Mouse (Mus musculus) neural tube, embryonic 11.5 days (tissue): ENCODE data around the gene Pigm. TPM values are rescaled to one million over a fixed set of nuclear protein-coding genes. Genes with fewer than 3 reads are reported as not detected.

ENCODE experiments used
- ATAC-seq: fragments of 200-750 bp; cut with Nextera tagmentation; 2 replicates; pipeline ENCODE4 v1.8.0; 2017; ENCODE audit warnings: moderate number of reproducible peaks, mild to moderate bottlenecking, moderate TSS enrichment, moderate library complexity; ENCODE audit not compliant: insufficient read depth, low FRiP score, low TSS enrichment
- DNase-seq: peaks from one replicate; pipeline ENCODE4 v3.0.0-alpha.2; 2015; ENCODE audit warnings: low spot score
- H3K27ac ChIP-seq: fragments of 300-500 bp; sonication (generic); 2 replicates; pipeline ENCODE4 v1.5.1; 2014; ENCODE audit warnings: low read depth, mild to moderate bottlenecking, low read length
- H3K27me3 ChIP-seq: fragments of 300-500 bp; sonication (generic); 2 replicates; pipeline ENCODE4 v1.6.1; 2014; ENCODE audit warnings: mild to moderate bottlenecking, low read length, mixed read lengths; ENCODE audit not compliant: control insufficient read depth, insufficient read depth
- H3K36me3 ChIP-seq: fragments of 300-500 bp; sonication (generic); 2 replicates; pipeline ENCODE4 v1.6.1; 2014; ENCODE audit warnings: mild to moderate bottlenecking, low read length, moderate library complexity, mixed read lengths; ENCODE audit not compliant: control insufficient read depth, insufficient read depth
- H3K4me1 ChIP-seq: fragments of 300-500 bp; sonication (generic); 2 replicates; pipeline ENCODE4 v1.6.1; 2014; ENCODE audit warnings: low read length, mixed read lengths; ENCODE audit not compliant: control insufficient read depth, insufficient read depth
- H3K4me2 ChIP-seq: fragments of 300-500 bp; sonication (generic); 2 replicates; pipeline ENCODE4 v1.6.1; 2014; ENCODE audit warnings: low read depth, mild to moderate bottlenecking, moderate library complexity
- H3K4me3 ChIP-seq: fragments of 300-500 bp; sonication (generic); 2 replicates; pipeline ENCODE4 v1.5.1; 2014; ENCODE audit warnings: low read depth, low read length
- H3K9ac ChIP-seq: fragments of 300-500 bp; sonication (generic); 2 replicates; pipeline ENCODE4 v1.6.1; 2014; ENCODE audit warnings: mild to moderate bottlenecking, low read length
- H3K9me3 ChIP-seq: fragments of 300-500 bp; sonication (generic); 2 replicates; pipeline ENCODE4 v1.6.1; 2016; ENCODE audit warnings: low read length; ENCODE audit not compliant: control insufficient read depth
- WGBS: fragments of 180-500 bp; shearing (Covaris S2); extraction: QIAGEN DNeasy Blood & Tissue Kit; methylation state at CpG from one replicate; pipeline ENCODE4 v1.1.7; 2014; 5-methylcytosine and 5-hydroxymethylcytosine counted together
- polyA plus RNA-seq: library from polyadenylated mRNA; unstranded; fragments of >200 nt; fragmentation: Nextera tagmentation; extraction: Ambion mirVana; gene quantifications from 2 replicates; pipeline ENCODE4 v1.2.1, GENCODE M21; 2014

Gene Pigm
- polyA plus RNA-seq, 1 experiment from 2014 or later, result 14.2 TPM

DNA sequence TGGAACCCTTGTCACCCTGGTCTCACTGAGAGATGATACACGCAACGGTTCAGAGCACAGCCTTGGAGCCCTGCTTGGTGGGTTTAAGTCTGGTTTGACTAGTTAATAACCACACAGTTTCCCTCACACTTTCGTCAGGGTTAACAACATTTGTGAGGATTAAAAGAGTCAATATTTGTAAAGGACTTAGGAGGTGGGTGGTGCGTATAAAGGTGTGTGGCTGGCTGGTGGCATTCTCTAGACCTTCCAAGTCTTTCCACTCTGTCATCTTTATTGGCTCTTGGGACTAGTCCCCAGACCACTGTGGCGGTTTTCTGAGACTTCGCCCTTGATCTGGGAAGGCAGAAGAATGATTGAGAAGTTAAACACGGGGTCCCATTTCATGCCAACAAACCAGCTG is 31.5 kb upstream of the Pigm start:
- Histone ChIP-seq H3K9me3 (no peaks in the 10 kb centered on the region), H3K4me2 (no peak overlapping the region), H3K4me1 (peaks cover 7% of the 10 kb centered on the region; the same call in 1 of the 2 replicates), H3K9ac (no peak overlapping the region), H3K27ac (no peak overlapping the region), H3K36me3 (no peaks in the 10 kb centered on the region), H3K4me3 (no peak overlapping the region), H3K27me3 (peaks cover 4% of the 10 kb centered on the region; the same call in 1 of the 2 replicates)
- DNase-seq (no peak), ATAC-seq (no peak)
- 91% methylated on average over 7 of the region's 7 CpGs for WGBS

- no peaks in the 10 kb centered on the region for H3K36me3 ChIP-seq
- no peak overlapping the region for H3K9ac ChIP-seq
- no peak overlapping the region for H3K4me3 ChIP-seq
- H3K27me3 ChIP-seq, result peaks cover 1% of the 10 kb centered on the region; the same call in 1 of the 2 replicates
- H3K9me3 ChIP-seq, result no peaks in the 10 kb centered on the region
- 88% methylated on average over 10 of the region's 10 CpGs for WGBS
- DNase-seq, result no peak
- H3K4me1 ChIP-seq, result peaks cover 21% of the 10 kb centered on the region
- H3K27ac ChIP-seq, result no peak overlapping the region
- ATAC-seq, result no peak
- no peak overlapping the region for H3K4me2 ChIP-seq
Observed at GRCm38 (mm10) chr1:172346707-172347106, 29.6 kb upstream of the Pigm start.

- H3K9ac ChIP-seq, result no peak overlapping the region
- WGBS, result 88% methylated on average over 12 of the region's 12 CpGs
- H3K9me3 ChIP-seq, result no peaks in the 10 kb centered on the region
- no peaks in the 10 kb centered on the region for H3K36me3 ChIP-seq
- ATAC-seq (no peak), DNase-seq (no peak)
- no peak overlapping the region for H3K4me3 ChIP-seq
- peaks cover 22% of the 10 kb centered on the region for H3K4me1 ChIP-seq
- H3K27me3 ChIP-seq, result no peaks in the 10 kb centered on the region
- H3K27ac ChIP-seq, result no peak overlapping the region
- H3K4me2 ChIP-seq, result no peak overlapping the region
Observed at GRCm38 (mm10) chr1:172347382-172347781, 29.0 kb upstream of the Pigm start.

DNA sequence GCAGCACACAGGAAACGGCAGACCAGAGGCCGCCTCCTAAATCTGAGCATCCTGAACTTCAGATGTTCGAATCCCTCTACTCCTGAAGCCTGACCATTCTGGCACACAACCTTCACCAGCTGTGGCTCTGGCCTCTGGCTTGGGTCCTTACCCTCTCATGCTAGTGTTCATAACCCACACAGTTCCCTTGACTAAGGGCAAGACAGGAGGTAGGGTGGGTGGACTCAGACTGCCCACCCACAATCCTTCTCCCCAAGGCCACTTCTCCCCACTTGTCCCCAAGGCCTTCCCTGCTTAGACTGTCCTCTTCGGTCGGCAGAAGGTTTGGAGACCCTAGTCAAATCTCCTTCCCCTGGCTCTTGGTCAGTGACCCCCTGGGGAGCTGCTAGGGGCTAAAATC is 26.8 kb upstream of the Pigm start:
- Histone ChIP-seq H3K27me3 (no peaks in the 10 kb centered on the region), H3K36me3 (no peaks in the 10 kb centered on the region), H3K4me2 (0 out of 2 replicates have a peak overlapping the region, but pooled peaks have one; percentile 10), H3K27ac (peak overlapping the region; percentile 80), H3K4me3 (no peak overlapping the region), H3K9ac (peak overlapping the region; percentile 26), H3K4me1 (peaks cover 28% of the 10 kb centered on the region), H3K9me3 (no peaks in the 10 kb centered on the region)
- 42% methylated on average over 5 of the region's 5 CpGs for WGBS
- DNase-seq (no peak), ATAC-seq (peak; percentile 40)

GRCm38 (mm10) chr1:172349916-172350812 is 26.2 kb upstream of the Pigm start:
- ATAC-seq, result peak; percentile 98
- Histone ChIP-seq H3K4me2 (0 out of 2 replicates have a peak overlapping the region, but pooled peaks have one; percentile 11), H3K9ac (peak overlapping the region; percentile 30), H3K27ac (peak overlapping the region; percentile 80), H3K9me3 (no peaks in the 10 kb centered on the region), H3K4me1 (peaks cover 28% of the 10 kb centered on the region), H3K27me3 (no peaks in the 10 kb centered on the region), H3K4me3 (no peak overlapping the region), H3K36me3 (no peaks in the 10 kb centered on the region)
- DNase-seq, result peak; percentile 86
- 6% methylated on average over 19 of the region's 19 CpGs for WGBS

GRCm38 (mm10) chr1:172352001-172352400 is 24.3 kb upstream of the Pigm start:
- no peak overlapping the region for H3K4me3 ChIP-seq
- H3K4me1 ChIP-seq, result peaks cover 28% of the 10 kb centered on the region
- H3K9ac ChIP-seq, result no peak overlapping the region
- no peaks in the 10 kb centered on the region for H3K9me3 ChIP-seq
- no peak for ATAC-seq
- 77% methylated on average over 6 of the region's 6 CpGs for WGBS
- no peaks in the 10 kb centered on the region for H3K36me3 ChIP-seq
- H3K4me2 ChIP-seq, result no peak overlapping the region
- no peak for DNase-seq
- H3K27ac ChIP-seq, result no peak overlapping the region
- no peaks in the 10 kb centered on the region for H3K27me3 ChIP-seq

DNA sequence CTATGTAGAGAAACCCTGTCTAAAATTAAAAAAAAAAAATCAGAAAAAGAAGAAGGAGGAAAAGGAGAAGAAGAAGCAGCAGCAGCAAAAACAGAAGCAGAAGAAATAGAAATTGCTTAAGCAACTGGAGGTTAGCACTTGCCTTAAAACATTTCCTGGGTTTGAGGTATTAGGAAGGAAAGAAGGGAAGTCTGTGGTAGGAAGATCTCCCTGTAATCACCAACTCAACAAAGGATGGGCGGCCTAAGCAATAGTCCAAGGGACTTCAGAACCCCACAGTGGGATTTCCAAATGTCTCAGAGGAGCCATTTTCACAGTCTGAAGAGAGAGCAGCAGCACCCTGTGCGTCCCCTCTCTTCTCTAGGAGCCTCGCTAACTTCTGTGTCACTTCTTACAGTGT is 23.9 kb upstream of the Pigm start:
- Histone ChIP-seq H3K4me1 (peaks cover 28% of the 10 kb centered on the region), H3K36me3 (no peaks in the 10 kb centered on the region), H3K4me2 (no peak overlapping the region), H3K27ac (no peak overlapping the region), H3K4me3 (no peak overlapping the region), H3K9ac (no peak overlapping the region), H3K27me3 (no peaks in the 10 kb centered on the region), H3K9me3 (no peaks in the 10 kb centered on the region)
- DNase-seq (no peak), ATAC-seq (no peak)
- 88% methylated on average over 3 of the region's 3 CpGs for WGBS

- Histone ChIP-seq H3K27ac (no peak overlapping the region), H3K4me3 (no peak overlapping the region), H3K4me1 (peaks cover 26% of the 10 kb centered on the region), H3K9me3 (no peaks in the 10 kb centered on the region), H3K36me3 (no peaks in the 10 kb centered on the region), H3K27me3 (no peaks in the 10 kb centered on the region), H3K9ac (no peak overlapping the region), H3K4me2 (no peak overlapping the region)
- ATAC-seq (no peak), DNase-seq (no peak)
- 70% methylated on average over 3 of the region's 3 CpGs for WGBS
Observed at GRCm38 (mm10) chr1:172355336-172355735, 21.0 kb upstream of the Pigm start.

DNA sequence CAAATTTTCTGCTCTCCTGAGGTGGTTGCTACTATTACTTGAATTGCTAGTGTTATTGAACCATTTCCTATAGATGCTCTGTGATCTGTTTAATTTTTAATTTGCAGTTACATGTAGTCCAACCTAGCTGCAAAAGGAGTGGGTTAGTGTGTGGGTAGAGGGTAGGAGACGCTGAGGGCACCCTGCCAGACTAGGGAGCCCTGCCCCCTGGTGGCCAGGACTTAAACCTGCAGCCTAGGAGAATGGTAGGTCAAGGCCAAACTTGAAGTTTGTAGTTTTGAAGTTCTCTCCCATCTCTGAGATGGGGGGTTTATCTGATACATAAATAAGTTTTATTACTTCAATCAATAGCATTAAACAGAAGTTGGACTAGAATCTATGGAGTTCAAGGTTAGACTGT is 18.8 kb upstream of the Pigm start:
- ATAC-seq, result 0 out of 2 replicates have a peak, but pooled peaks have one; percentile 40
- Histone ChIP-seq H3K4me3 (no peak overlapping the region), H3K27me3 (no peaks in the 10 kb centered on the region)

More for the DNA sequence above, 18.8 kb upstream of the Pigm start:
- WGBS, result 8% methylated on average over 1 of the region's 1 CpGs
- peak; percentile 65 for DNase-seq
- Histone ChIP-seq H3K4me2 (no peak overlapping the region), H3K36me3 (no peaks in the 10 kb centered on the region), H3K9ac (no peak overlapping the region), H3K27ac (no peak overlapping the region), H3K4me1 (peaks cover 12% of the 10 kb centered on the region), H3K9me3 (no peaks in the 10 kb centered on the region)
